Mouse (Mus musculus) ES-E14 (cell line): ENCODE measurements at regions not wholly inside any gene's neighbourhood (a gene's known extent, or its start where the extent isn't known, plus 50 kb on each side); places are given as distances from the start of the nearest gene placed in this dataset.

Experiments
- CHD2 ChIP-seq: IDR thresholded peaks from 2 replicates; pipeline ENCODE4 v1.6.1; 2014; ENCODE audit warnings: mild to moderate bottlenecking, low read depth, low read length, inconsistent platforms
- HCFC1 ChIP-seq: IDR thresholded peaks from 2 replicates; pipeline ENCODE4 v1.6.1; 2012; ENCODE audit warnings: low read length, inconsistent platforms, borderline replicate concordance; ENCODE audit not compliant: insufficient read depth
- MAFK ChIP-seq: IDR thresholded peaks from 2 replicates; pipeline ENCODE4 v1.6.1; 2014; ENCODE audit warnings: mild to moderate bottlenecking, low read depth, low read length, inconsistent platforms; ENCODE audit not compliant: insufficient read depth
- ZC3H11A ChIP-seq: IDR thresholded peaks from 2 replicates; pipeline ENCODE4 v1.6.1; 2012; ENCODE audit warnings: low read depth, mild to moderate bottlenecking, inconsistent platforms, low read length, borderline replicate concordance
- ZNF384 ChIP-seq: IDR thresholded peaks from 2 replicates; pipeline ENCODE4 v1.6.1; 2012; ENCODE audit warnings: low read depth, low read length, inconsistent platforms

GRCm38 (mm10) chr2:106522961-106523360 lies 170.1 kb upstream of the Mpped2 start:
- TF ChIP-seq HCFC1 (no peak), ZC3H11A (no peak), CHD2 (no peak), ZNF384 (no peak), MAFK (no peak)
